Mouse (Mus musculus) liver, postnatal 0 days (tissue): ENCODE data around the gene Nup62. TPM values are rescaled to one million over a fixed set of nuclear protein-coding genes. Genes with fewer than 3 reads are reported as not detected.

Experiments
- ATAC-seq: fragments of 200-750 bp; cut with Nextera tagmentation; 2 replicates; pipeline ENCODE4 v1.8.0; 2017; ENCODE audit warnings: mild to moderate bottlenecking, moderate library complexity
- DNase-seq: peaks from one replicate; pipeline ENCODE4 v3.0.0-alpha.2; 2016
- H3K27ac ChIP-seq: fragments of 300-500 bp; sonication (generic); 2 replicates; pipeline ENCODE4 v1.5.1; 2014; ENCODE audit warnings: antibody characterized with exemption, moderate library complexity, mild to moderate bottlenecking, low read depth
- H3K27me3 ChIP-seq: fragments of 300-500 bp; sonication (generic); 2 replicates; pipeline ENCODE4 v1.6.1; 2014; ENCODE audit warnings: low read length, control low read depth, mixed read lengths; ENCODE audit not compliant: insufficient read depth
- H3K36me3 ChIP-seq: fragments of 300-500 bp; sonication (generic); replicated peaks from 2 replicates; pipeline ENCODE4 v1.6.1; 2014; ENCODE audit warnings: mild to moderate bottlenecking, control low read depth, low read length, moderate library complexity, mixed read lengths; ENCODE audit not compliant: insufficient read depth
- H3K4me1 ChIP-seq: fragments of 300-500 bp; sonication (generic); 2 replicates; pipeline ENCODE4 v1.6.1; 2014; ENCODE audit warnings: antibody characterized with exemption, mild to moderate bottlenecking, control low read depth; ENCODE audit not compliant: insufficient read depth
- H3K4me2 ChIP-seq: fragments of 300-500 bp; sonication (generic); 2 replicates; pipeline ENCODE4 v1.6.1; 2014; ENCODE audit warnings: low read depth, mild to moderate bottlenecking, low read length, moderate library complexity, mixed read lengths
- H3K4me3 ChIP-seq: fragments of 300-500 bp; sonication (generic); 2 replicates; pipeline ENCODE4 v1.5.1; 2014; ENCODE audit warnings: low read depth, low read length
- H3K9ac ChIP-seq: fragments of 300-500 bp; sonication (generic); replicated peaks from 2 replicates; pipeline ENCODE4 v1.6.1; 2014; ENCODE audit warnings: mild to moderate bottlenecking, moderate library complexity
- H3K9me3 ChIP-seq: fragments of 300-500 bp; sonication (generic); 2 replicates; pipeline ENCODE4 v1.6.1; 2016; ENCODE audit warnings: mild to moderate bottlenecking, control low read depth, low read length, mixed read lengths
- CTCF ChIP-seq: sonication (generic); IDR thresholded peaks from 2 replicates; pipeline ENCODE4 v1.5.1; 2016; ENCODE audit warnings: antibody characterized with exemption, low read depth
- EP300 ChIP-seq: IDR thresholded peaks from 2 replicates; pipeline ENCODE4 v1.6.1; 2016; ENCODE audit warnings: antibody characterized with exemption, low read depth, mild to moderate bottlenecking
- WGBS: fragments of 180-500 bp; shearing (Covaris S2); extraction: QIAGEN DNeasy Blood & Tissue Kit; methylation state at CpG from one replicate; pipeline ENCODE4 v1.1.7; 2014; ENCODE audit not compliant: insufficient replicate concordance; 5-methylcytosine and 5-hydroxymethylcytosine counted together
- polyA plus RNA-seq: library from polyadenylated mRNA; unstranded; fragments of >200 nt; fragmentation: Nextera tagmentation; extraction: Ambion mirVana; gene quantifications from 2 replicates; pipeline ENCODE4 v1.2.1, GENCODE M21; 2015

Nup62 gene
- polyA plus RNA-seq: 19.6 and 21.4 TPM in 2 replicates

DNA sequence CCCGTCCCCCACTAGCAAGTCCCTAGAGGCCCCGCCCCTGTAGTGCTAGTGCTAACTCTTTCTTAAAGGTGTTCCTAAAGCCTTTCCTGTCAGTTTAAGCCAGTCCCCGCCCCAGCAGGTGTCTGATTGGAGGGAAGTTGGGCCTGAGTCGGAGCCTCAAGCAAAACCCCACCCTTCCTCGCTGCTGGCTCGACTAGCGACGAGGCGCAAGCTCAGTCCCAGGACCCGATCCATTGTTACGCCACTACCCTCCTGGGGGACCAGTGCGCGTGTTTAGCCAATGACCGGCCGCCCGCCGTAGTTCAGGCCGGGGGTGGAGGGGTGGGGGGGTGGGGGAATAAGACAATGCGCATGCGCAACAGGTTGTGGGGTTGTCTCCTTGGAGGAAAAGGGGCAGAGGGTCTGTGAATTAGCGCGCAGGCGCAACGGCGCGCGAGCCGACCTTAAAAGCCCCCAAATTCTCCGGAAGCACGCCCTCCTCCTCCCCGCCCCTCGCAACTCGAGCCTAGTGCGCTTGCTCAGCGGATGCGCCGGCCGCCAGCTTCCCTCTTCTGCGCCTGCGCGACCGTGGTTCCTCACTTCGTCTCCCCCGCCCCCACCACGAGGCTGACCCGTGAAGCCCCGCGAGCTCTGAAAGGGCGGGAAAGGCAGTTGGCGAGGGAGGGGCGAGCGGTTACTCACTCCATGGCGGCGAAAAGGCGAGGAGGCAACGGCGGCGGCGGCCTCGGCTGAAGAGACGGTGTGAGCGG lies at the start of gene Nup62, which contains the start of gene Il4i1:
TSS of gene Nup62 (plus strand) at position 368 of the 749 bp plus-strand sequence.
TSS of gene Il4i1 (plus strand) at position 667 of the 749 bp plus-strand sequence.
- Histone ChIP-seq H3K4me1 (peaks cover 42% of the 10 kb centered on the region), H3K4me2 (peak within 1 kb of the TSS; percentile 86), H3K27ac (peak within 1 kb of the TSS; percentile 98), H3K36me3 (peaks cover 19% of the 10 kb centered on the region), H3K27me3 (no peaks in the 10 kb centered on the region), H3K9me3 (no peaks in the 10 kb centered on the region), H3K4me3 (peak within 1 kb of the TSS; percentile 86), H3K9ac (peak within 1 kb of the TSS; percentile 96)
- ATAC-seq (peak; percentile 76), DNase-seq (peak; percentile 98)
- 0% methylated on average over 57 of the region's 62 CpGs for WGBS
- TF ChIP-seq EP300: peak; percentile 46; the same call in 1 of the 2 replicates
- no peak; the same call in 1 of the 2 replicates for TF ChIP-seq CTCF

DNA sequence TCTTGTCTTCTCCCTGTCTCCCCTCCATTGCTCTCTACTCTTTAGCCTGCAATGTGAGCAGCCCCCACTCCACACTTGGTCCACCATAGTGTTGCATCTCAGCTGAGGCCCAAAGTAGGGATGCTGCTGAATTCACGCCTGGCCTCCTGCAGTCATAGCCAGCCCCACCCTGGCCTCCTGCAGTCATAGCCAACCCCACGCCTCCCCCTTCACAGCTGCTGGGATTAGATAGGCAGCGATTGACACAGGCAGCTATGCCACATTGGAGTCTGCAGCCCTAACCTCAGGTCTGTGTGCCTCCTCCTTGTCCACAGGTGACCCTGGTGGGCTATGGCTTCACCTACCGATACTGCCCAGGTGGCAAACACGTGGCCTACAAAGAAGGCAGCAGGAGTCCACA lies 47.8 kb upstream of the Nup62 start:
- ATAC-seq (peak; percentile 76), DNase-seq (peak; percentile 39)
- H3K4me1 ChIP-seq: no peaks in the 10 kb centered on the region
- H3K9me3 ChIP-seq: no peaks in the 10 kb centered on the region
- H3K4me3 ChIP-seq: no peak overlapping the region
- 73% methylated on average over 5 of the region's 5 CpGs for WGBS
- no peaks in the 10 kb centered on the region for H3K27me3 ChIP-seq
- no peak overlapping the region for H3K4me2 ChIP-seq
- peaks cover 72% of the 10 kb centered on the region for H3K36me3 ChIP-seq
- no peak overlapping the region for H3K27ac ChIP-seq
- no peak overlapping the region for H3K9ac ChIP-seq
- TF ChIP-seq EP300 (no peak), CTCF (no peak)

DNA sequence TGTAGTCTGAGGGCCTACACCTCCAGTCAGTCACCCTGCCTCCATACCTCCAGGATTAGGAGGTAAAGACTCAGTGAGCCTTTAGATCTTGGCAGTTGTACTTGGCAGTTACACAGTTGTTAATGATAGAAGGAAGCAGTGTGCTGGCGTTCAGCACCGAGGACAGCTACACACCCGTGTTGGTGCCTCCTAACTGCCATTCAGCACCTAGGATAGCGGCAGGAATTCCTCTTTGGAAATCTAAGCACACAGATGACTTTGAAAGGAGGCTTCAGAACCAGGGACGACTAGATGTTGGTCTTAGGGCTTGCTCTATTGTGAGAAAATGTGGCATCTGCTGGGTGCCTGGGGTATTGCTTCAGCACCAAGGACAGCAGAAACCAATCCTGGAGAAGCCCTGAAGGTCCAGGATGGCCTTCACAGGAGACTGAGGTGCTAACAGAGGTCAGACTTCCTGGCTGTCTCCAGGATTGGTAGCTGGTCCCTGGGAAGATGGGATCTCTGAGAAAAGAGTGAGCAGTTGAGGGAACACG lies 45.8 kb upstream of the Nup62 start:
- DNase-seq (peak; percentile 79), ATAC-seq (0 out of 2 replicates have a peak, but pooled peaks have one; percentile 23)
- Histone ChIP-seq H3K36me3 (peaks cover 80% of the 10 kb centered on the region), H3K9ac (no peak overlapping the region), H3K4me3 (no peak overlapping the region), H3K4me2 (no peak overlapping the region), H3K9me3 (no peaks in the 10 kb centered on the region), H3K27me3 (no peaks in the 10 kb centered on the region), H3K27ac (no peak overlapping the region), H3K4me1 (no peaks in the 10 kb centered on the region)
- 28% methylated on average over 6 of the region's 6 CpGs for WGBS
- no peak for TF ChIP-seq EP300
- TF ChIP-seq CTCF: no peak

DNA sequence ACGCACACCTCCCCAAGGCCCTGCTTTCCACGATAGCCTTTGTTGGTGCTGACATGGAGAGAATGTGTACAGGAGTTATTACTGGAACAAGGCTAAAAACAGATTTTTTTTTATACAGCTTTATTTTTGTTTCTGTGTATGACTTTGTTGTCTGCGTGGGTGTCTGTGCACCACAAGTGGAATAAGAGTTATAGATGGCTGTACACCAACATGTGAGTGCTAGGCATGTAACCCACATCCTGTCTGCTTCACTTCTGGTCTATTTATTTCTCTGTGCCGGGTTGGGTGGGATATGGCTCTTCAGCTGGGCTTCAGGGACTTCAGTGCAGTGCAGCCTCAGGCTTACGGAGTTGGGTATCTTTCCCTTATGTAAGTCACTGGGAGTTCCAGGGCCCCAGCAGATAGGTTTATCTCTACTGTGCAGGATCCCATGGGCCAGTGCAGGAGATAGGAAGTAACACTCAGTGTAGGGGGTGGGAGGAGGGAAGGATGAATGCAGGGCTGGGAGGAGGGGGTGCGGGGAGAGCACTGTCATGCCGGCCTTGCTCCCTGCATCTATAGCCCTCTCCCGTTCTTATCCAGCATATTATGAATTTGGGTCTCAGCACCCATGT lies 43.2 kb upstream of the Nup62 start:
- no peak overlapping the region; the same call in 1 of the 2 replicates for H3K4me2 ChIP-seq
- DNase-seq: no peak
- no peaks in the 10 kb centered on the region for H3K9me3 ChIP-seq
- H3K27me3 ChIP-seq: no peaks in the 10 kb centered on the region
- no peaks in the 10 kb centered on the region for H3K4me1 ChIP-seq
- no peak overlapping the region for H3K9ac ChIP-seq
- peak; percentile 63 for ATAC-seq
- TF ChIP-seq EP300: peak; percentile 88
- no peak for TF ChIP-seq CTCF
- H3K36me3 ChIP-seq: peaks cover 72% of the 10 kb centered on the region
- 69% methylated on average over 8 of the region's 8 CpGs for WGBS
- peak overlapping the region; percentile 24; the same call in 1 of the 2 replicates for H3K27ac ChIP-seq
- H3K4me3 ChIP-seq: no peak overlapping the region

DNA sequence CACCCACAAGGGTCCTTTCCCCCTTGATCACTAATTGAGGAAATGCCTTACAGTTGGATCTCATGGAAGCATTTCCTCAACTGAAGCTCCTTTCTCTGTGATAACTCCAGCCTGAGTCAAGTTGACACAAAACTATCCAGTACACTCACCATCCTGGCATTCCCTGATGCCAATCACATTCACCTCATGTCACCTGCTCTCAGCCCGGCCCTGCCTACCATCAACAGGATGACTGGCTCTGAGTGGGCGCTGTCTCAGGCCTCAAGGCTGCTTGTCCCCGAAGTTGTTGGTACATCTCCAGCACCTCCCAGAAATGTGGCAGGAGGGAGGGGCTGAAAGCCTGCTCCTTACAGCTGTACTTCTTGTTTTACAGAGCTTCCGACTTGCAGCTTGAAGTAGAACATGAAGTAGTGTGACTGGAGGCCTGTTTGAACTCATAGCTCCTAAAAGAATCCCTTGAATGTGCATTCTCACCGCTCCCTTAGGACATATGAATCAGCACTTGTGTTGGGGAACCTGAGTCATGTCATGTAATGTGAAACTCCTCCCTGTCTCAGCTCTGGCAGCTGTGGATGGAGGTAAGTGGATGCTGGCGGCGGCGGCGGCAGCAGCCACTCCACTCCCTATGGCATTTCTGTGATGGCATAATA lies 38.9 kb upstream of the Nup62 start:
- ATAC-seq: peak; percentile 70
- 86% methylated on average over 9 of the region's 9 CpGs for WGBS
- Histone ChIP-seq H3K4me1 (no peaks in the 10 kb centered on the region), H3K27me3 (no peaks in the 10 kb centered on the region), H3K27ac (no peak overlapping the region; the same call in 1 of the 2 replicates), H3K4me3 (no peak overlapping the region), H3K36me3 (peaks cover 37% of the 10 kb centered on the region), H3K9me3 (no peaks in the 10 kb centered on the region), H3K9ac (no peak overlapping the region), H3K4me2 (no peak overlapping the region)
- no peak for DNase-seq
- TF ChIP-seq EP300: peak; percentile 42
- TF ChIP-seq CTCF: no peak
